Mouse (Mus musculus) kidney, adult 9 months (tissue): ENCODE data around the gene Stxbp6.
A peak's percentile ranks its signal among the peaks of the same experiment; 100 is the strongest.

ENCODE experiments used
- DNase-seq: peaks from one replicate; pipeline ENCODE4 v3.0.0; 2022

The Stxbp6 gene

DNA sequence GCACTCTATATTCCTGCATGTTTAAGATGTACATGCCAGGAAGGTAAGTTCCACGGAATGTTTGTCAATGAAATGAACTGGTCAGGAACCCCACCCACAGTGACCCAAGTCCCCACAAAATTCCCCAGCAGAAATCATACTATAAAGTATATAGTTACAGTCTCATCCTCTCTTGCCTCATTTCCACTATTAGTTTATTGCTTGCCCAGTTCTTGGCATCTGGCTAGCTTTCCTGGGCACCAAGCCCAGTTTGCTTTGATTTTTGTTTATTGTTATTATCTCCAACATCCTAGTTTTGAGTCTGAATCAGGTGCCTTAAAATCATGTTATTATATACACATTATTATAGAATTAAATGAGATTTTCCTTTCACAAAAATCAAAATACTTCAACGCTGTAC lies 168.5 kb downstream of the Stxbp6 start:
- no peak for DNase-seq

GRCm38 (mm10) chr12:44903205-44903732 lies 171.2 kb downstream of the Stxbp6 start:
- no peak for DNase-seq

GRCm38 (mm10) chr12:44899173-44899870 lies 175.2 kb downstream of the Stxbp6 start:
- no peak for DNase-seq

DNA sequence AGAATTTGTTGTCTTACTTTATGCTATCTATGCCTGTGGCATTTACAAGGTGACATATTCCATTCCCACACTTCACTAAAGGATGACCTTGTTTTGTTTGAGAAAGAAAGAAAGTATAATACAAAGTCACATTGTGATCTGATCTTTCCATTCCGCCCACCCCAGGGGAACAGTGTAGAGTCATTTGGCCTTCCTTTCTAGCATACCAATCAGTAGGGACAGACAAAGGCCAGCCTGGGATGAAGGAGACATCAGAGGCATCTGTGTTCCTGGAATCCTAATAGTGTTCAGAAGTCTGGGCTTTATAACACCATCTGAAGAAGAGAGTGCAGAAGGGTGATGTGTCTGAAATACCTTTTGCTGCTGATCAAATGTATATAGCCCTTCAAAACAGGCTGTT lies 178.0 kb downstream of the Stxbp6 start:
- DNase-seq, result no peak

DNA sequence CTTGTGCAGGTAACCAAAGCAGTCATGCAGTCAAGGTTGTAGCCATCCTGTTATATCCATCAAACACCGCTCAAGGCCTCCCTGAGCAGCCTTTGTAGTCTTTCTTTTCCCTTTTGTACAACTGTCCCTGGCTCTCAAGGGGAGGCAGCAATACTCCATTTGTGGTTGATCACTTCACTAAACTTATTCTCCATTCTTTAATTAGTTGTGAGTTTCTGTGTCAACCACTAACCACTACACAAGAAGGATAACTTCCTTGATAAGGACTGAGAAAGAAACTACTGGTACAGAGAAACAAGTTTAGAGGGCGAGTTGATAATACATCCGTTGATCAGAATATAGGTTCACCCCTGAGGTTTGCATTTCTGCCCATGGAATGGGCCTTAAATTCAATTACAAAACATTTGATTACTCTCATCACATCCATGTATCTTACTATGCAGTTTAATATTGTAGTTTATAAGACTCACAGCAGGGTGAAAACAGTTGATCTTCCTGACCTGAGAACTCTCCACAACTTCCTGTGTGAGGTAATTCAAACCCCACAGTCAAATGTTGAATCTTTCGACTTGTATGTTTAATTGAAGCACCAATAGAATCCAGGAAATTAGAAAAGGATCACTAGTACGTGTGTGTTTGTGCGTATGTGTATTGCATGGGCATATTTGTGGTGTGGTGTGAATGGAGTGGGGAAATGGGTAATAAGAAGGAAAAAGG lies 184.7 kb downstream of the Stxbp6 start:
- DNase-seq, result no peak

- no peak for DNase-seq
Observed at GRCm38 (mm10) chr12:44886826-44887225, 187.7 kb downstream of the Stxbp6 start.

DNA sequence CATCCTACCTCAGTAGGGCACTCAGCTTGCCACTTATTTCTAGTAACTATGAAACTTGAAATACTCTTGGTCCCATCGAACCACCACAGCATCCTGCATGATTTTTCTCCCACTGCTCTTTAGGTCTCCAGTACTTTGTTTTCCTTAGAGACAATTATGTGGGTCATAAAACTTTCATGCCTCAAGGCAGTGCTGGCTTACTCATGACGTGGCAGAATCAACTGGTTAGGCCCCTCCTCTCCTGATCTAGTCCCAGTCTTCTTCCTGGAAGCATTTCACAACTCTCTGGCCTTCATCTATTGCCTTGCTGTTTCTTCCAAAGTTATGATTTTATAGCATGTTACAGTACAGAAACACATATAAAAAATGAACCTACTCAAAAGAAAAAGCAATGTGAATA lies 201.8 kb downstream of the Stxbp6 start:
- no peak for DNase-seq

DNA sequence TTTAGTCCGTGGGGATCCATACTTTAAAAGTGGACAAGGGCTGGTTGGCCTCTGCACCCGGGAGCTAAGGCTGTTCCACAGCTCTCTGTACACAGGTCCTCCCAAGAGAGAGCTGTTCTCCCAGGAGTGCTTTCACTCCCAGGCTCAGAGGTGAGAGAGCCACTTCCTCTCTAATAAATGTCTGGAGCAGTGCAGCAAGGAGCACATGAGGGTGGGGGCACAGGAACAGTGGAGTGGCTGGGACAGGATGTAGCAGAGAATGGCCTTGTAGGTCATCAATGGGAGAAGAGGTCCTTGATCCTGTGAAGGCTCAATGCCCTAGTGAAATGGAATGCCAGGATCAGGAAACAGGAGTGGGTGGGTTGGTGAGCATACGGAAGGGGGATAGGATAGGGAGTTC lies 209.1 kb downstream of the Stxbp6 start:
- DNase-seq, result no peak

- no peak for DNase-seq
Observed at GRCm38 (mm10) chr12:44859454-44859853, 215.1 kb downstream of the Stxbp6 start.

DNA sequence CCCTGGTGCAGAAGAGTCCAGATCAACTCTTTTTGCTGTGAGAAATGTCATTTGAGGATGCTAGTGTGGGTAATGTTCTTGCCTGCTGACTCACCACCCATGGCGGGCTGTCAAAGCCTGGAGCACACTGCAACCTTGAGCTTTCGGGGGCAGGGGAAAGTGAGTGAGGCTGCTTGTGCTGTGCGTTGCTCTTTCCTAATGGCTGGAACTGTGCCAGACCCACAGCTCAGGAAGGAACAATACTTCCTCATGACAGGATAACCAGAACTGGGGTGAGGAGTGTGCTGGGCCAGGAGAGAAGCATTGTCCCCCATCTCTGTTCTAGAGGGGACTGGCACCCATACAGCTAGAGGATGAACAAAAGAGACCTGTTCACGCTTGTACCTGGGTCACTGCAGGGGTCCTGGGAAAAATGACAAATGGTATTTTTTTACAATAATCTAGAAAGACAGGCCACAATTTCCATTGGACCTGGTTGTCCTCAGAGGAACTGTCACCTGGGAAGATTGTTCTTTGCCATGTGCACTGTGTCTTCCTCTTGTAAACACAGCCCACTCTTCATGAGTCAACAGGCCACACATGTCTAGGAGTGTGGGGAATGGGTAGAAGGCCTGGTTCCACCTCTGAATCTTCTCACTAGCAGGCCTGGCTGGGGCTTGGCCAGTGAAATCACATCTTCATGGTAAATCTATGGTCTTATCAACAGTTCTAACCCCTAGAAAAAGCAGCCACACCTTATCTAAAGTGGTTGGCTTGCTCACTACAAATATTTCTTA lies 216.2 kb downstream of the Stxbp6 start:
- peak; percentile 26 for DNase-seq

DNA sequence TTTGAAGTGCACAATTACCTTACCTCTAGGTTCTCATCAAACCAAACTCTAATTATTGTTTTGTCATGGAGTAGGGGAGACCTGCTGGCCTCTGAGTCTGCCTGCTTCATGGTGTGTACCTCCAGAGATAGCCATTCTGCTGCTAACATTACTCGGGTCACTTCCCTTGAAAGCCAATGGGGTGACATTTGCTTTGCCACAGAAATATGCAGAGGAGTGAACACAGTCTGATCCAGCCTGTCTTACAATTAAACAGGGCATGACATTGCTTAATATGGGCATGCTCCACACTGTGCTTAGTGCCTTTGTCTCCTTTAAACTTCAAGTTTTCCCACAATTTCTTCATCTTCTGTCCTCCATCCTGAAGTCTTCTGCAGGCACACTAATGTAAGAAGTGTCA lies 222.5 kb downstream of the Stxbp6 start:
- no peak for DNase-seq

DNA sequence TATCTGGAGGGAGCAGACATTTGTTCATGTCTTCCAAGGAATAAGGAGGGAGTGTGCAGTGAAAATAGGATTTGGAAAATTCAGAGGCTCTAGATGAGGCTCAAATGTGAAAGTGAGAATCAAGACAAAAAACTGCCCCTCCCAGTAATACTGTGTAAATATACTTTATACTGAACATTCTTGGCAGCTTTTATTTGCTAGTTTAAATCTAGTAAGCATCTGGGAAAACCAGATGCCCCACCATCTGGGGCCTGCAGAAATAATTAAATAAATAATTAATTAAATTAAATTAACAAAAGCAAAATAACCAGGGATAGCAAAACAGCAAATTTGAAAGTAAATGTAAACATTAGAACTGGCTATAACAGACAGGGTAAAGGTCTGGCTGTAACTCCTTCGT lies 224.0 kb downstream of the Stxbp6 start:
- no peak for DNase-seq

DNA sequence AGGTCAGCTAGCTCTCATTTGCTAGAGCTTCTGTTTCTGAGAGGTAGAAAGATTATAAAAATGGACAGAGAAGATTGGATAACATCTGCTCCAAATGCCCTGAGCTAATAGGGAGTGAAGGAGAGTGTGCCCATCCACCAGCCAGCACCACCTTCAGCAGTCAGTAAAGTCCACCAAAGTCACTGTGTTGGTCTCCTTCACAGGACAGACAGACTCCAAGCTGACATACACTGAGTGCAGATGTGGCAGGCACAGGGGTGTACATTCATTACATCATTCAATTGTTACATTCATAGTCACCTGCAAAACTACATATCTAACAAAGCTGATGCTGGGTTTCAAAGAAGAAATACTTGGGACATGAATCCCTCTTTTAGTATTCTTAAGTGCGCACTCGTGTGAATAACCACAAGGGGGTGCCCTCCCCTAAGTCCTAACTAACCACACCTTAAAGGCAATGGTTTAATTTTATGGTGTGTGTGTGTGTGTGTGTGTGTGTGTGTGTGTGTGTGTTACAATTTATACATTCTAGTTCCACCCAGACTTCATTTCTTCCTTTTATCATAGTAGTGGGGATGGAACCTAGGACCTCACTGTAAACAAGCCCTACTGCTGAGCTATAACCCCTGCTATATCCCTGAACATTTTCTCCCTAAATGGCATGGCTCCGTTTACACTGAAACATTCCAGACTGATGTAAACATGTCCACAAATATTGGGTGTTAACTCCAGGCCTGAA lies 225.9 kb downstream of the Stxbp6 start:
- peak; percentile 47 for DNase-seq

DNA sequence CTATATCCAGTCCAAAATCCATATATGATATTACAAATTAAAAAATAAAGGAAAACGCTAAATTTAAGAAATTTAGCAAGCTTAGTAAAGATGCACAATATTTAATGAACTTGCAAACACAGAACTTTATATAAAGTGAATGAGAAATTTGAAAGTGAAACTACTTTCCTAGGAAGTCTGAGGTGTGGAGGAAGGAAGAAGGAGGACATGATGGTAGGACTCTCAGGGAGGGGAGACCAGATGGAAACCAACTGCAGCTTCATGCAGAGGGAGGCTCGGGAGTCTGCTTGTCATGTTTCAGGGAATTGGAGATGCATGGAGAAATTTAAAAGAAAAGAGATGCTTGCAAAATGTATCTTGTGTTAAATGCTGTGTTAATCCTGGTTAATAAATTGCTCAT lies 233.9 kb downstream of the Stxbp6 start:
- no peak for DNase-seq

DNA sequence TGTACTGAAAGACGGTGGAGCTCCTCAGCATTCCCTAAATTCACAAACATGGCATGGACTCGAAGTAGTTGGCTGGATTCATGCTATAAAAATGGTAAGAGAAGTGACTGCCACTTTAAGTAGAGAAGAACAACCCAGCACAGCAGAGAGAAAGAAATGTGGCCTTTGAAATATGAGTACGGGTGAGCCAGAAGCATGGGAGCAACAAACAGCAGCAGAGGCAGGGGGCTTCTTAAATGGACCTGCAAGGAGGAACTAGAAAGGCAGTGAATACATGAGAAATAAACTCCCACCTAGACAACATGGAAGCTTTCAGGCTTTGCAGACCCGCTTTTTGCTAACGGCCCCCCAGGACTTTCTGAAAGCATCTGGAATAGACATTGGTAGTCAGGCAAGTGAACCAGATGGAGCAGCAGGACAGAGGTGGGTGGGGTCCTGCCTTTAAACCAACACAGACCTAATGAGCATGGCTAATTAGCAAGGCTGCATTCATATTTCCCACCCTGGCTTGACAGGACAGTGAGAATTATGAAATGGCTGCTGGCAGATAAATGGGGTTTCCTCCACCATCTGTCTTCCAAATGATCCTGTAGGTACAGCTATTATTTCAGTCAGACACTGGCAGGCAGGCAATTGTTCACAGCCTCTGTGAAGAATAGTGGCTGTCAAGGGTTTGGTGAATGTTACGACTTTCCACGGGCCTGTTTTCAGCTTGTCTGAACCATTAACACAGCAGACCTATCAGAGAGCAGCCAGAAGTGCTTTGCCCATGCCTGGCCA lies 234.7 kb downstream of the Stxbp6 start:
- no peak for DNase-seq

DNA sequence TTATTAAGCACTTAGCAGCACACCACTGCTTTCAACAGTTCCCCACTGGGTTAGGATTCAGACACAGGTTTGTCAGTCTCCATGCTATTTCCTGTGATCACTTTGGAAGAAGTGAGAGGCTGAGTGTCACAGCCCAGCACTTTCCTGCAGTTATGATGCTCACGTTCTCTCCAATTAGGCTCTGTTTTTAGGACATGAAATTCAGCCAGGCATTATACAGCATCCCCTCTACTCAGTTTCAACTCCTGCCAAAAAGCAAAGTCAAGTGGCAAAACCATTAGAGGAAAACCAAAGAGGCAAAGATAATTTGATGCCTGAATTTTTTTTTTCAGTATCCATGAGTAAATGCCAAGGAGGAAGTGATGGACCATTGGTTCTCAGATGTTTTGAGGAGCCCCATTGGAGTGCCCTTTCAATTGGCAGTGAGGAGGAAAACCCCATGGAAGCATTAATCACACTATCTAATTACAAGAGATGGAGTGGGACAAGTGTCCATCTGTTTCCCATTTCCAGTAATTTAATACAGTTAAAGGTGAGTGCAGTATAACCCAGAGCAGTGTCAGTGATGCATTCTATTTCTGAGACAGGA lies 238.5 kb downstream of the Stxbp6 start:
- no peak for DNase-seq

GRCm38 (mm10) chr12:44811895-44812294 lies 262.6 kb downstream of the Stxbp6 start:
- no peak for DNase-seq

DNA sequence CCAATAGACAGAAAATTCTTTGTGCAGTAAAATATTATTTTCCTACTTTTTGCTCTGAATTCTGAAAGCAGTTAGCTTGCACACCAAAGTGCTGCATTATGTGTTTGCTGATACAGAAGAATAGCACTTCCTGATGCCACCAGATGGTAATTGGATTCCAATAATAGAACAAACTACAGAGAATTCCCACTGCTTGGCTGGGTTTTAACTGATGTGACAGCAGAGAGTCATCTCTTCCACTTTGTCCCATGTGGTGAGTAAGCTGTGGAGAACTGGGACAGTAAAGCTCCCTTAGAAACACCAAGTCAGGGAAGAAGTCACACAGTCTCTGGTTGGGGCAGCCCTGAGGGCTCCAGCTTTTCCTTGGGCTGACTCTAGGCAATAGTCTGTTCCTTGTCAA lies 270.3 kb downstream of the Stxbp6 start:
- no peak for DNase-seq
